Mouse (Mus musculus) mouse embryonic stem cell (cell line): ENCODE data around the gene Slc30a2.
"Not testable (repeated sequence)": the region's sequence is repeated elsewhere in the genome, so short reads cannot be mapped to it uniquely, and the experiment has no call there.

Experiments
- in situ Hi-C, 2 experiments: fragments of 300-500 bp; cut with MboI; formaldehyde crosslinking; loops; 1 replicate in 1 of 2; 3 replicates in 1 of 2; pipeline ENCODE4 v1.14.3; 2019 to 2020; ENCODE audit warnings: low sequenced_read_pairs in 2 of 2, low pct_unique_long_range_greater_than_20kb in 1 of 2, mixed read lengths in 1 of 2; ENCODE audit not compliant: unreplicated experiment in 1 of 2

Slc30a2 gene

DNA sequence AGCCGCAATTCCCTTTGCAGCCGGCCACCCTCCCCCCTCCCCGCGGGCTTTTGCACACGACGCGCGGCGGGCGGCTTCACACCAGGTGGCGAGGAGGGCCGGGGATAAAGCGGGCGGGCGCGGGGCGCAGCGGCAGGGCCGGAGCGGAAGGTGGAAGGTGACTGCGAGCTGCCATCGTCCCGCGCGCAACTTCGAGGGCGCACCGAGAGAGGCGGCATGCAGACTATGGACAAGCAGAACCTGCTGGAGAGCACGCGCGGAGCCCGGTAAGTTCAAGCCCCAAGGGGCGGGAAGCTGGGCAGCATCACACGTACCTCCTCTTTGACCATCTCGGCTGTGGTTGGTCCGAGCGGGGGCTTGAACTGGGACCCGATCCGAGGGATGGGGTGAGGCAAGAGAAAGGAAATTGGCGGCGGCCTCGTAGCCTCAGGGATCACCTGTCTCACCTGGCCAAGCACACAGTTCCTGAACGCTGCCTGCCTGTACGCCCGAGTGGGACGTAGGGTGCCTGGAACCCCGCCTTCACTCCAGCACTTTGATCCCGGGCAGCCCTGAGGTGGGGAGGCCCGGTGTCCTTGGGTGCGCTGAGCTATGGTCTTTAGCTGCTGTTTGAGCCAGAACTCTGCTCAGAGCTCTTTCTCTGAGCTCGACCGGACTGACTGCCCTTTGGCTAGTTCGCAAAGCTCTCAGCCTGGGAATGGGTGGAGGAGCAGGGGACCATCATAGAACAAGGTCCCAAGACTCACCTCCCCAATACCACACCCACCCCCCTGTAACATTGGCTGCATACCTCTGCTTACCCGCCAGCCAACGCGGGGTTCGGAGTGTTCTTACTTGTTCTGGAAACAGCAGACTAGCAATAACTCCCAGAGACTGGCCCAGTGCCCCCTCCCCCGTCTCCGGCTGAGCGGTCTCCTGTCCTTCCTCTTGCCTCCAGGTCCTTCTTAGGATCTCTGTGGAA, at the start of gene Slc30a2:
TSS of gene Slc30a2 (plus strand) at position 111 of the 961 bp plus-strand sequence.
- in situ Hi-C loops = no loop called here

DNA sequence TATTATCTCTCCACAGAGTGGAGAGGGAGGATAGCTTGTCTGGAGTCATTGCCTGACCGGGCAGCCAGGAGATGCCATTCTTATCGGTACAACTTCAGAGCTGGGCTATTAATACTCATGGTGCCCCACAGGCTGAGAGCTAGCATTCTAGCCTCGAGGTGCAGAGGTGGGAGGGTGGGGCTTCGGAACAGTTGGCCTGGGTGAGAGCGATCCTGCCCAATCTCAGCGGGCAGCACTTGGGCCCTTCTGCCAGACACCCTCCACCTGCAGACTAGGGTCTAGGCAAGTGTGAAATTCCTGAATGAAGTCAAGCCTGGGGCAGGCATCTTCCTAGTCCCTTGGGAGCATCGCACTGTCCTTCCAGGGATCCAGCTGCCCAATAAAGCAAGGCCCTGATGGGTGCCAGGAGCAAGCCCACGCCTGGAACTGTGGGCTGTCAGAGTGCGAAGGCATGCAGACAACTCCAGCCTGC, 49.3 kb upstream of the Slc30a2 start:
- in situ Hi-C loops = no loop called here

DNA sequence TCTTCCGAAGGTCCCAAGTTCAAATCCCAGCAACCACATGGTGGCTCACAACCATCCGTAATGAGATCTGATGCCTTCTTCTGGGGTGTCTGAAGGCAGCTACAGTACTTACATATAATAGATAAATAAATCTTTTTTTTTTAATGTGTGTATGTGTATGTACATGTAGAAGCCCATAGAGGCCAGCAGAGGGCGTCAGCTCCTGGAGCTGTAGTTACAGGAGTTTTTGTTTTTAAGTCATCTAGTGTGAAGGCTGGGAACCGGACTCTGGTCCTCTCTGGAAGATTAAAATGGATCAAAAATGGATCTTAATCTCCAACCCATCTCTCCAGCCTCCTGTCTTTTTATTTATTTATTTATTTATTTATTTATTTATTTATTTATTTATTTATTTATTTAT, 46.9 kb upstream of the Slc30a2 start:
- in situ Hi-C loops = not testable (repeated sequence)

DNA sequence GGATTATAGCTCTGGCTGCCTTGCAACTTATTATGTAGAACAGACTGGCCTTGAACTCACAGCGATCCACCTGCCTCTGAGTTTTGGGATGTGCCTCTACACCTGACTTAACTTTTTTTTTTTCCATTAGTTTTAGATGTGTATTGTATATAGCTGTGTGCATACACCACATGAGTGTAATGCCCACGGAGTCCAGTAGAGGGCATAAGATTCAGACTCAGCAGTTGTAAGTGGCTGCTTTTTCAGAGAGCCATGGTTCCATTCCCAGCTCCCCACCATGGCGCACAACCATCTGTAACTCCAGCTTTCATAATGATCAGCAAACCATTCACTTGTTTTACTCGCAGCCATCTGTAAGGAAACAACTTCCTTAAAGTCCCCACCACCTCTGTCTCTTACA, 46.5 kb upstream of the Slc30a2 start:
- in situ Hi-C loops = no loop called here

DNA sequence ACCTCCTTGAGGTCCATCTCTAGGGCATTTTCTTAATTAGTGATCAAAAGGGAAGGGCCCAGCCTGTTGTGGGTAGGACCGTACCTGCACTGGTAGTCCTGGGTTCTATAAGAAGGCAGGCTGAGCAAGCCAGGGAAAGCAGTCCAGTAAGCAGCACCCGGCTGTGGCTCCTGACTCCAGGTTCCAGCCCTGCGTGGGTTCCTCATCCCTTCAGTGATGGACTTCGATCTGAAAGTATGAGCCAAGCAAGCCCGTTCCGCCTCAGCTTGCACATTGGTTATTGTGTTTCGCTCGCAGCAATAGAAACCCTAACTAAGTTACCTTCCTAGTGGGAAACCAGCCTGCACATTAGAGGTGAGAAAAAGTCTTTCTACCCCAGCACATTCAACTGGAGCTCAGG, 45.6 kb upstream of the Slc30a2 start:
- in situ Hi-C loops = no loop called here

DNA sequence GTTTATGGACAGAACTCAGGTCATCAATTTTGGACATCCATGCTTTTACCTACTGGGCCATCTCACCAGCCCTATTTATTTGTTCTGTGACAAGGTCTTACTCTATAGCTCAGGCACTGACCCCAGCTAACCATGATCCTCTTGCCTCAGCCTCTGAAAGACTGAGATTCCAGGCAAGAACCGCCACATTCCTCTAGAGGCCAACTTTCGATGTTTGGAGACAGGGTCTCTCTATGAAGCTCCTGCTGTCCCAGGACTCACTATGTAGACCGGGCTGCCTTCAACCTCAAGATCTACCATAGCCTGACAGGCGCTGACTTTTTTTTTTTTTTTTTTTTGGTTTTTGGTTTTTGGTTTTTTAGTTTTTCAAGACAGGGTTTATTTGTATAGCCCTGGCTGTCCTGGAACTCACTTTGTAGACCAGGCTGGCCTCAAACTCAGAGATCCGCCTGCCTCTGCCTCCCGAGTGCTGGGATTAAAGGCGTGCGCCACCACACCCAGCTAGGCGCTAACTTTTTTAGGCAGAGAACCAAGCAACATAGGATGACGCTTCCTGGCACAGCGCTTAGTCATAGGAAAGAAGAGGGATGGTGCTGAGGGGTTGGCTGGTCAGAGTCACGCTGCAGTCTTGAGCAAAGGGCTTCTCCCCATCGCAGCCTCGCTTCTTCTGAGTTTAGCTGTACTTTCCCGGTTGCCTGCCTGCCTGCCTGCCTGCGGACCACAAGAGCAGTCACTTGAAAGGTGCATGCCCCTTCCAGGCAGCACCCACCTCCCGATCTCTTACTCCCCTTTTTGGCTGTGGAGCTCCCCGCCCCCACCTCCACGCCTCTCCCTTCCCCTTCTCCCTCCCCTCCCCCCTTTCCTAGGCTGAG, 44.1 kb upstream of the Slc30a2 start:
- in situ Hi-C loops = no loop called here

DNA sequence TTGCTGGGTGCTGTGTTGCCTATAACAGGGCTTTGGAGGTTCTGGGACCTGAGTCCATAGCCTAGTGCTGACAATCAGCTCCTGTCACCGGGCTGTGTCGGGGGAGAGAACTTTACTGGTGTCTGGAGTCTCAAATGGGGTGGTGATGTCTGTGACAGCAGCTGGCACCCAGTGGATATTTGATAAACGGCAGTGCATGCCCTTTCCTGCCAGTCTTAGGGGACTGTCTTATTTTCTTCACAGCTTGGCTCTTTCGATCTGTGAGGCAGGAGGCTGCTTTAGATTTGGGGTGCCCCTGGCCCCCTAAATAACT, 43.5 kb upstream of the Slc30a2 start:
- in situ Hi-C loops = no loop called here

DNA sequence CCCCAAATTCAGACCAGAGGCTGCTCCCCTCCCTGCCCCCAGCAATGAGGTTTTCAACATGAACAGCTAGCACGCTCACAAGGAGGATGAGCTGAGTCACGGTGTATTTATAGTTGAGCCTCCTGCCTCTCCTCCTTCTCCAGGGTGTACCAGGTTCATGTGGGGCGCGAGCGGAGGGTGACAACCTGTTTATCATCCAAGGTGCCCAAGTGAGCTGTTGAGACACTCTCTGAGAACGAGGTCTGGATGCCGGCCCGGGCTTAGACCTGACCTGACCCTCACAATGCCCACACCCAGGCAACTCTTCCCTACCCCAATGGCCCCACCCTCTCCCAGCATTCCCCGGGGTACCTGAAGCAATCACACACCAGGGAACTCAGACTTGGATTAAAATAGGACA, 42.7 kb upstream of the Slc30a2 start:
- in situ Hi-C loops = no loop called here

DNA sequence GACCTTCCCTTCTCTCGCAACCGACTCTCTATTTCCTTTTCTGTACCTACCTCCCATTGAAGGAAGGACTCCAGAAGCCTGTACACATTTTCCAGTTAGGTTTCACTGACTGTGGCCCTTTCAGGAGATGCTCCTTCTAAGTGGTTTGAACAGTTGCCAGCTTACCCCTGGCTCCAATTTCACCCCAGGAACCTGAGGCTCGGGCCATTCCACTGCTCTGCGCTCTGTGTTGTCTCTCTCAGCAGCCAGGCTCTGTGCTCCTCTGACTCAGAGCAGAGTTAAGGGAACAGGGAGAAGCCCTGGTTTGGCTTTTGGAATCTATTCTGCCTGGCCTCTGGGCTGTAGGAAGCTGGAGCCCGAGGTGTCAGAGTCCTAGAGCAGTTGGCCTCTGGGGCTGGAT, 40.9 kb upstream of the Slc30a2 start:
- in situ Hi-C loops = no loop called here

DNA sequence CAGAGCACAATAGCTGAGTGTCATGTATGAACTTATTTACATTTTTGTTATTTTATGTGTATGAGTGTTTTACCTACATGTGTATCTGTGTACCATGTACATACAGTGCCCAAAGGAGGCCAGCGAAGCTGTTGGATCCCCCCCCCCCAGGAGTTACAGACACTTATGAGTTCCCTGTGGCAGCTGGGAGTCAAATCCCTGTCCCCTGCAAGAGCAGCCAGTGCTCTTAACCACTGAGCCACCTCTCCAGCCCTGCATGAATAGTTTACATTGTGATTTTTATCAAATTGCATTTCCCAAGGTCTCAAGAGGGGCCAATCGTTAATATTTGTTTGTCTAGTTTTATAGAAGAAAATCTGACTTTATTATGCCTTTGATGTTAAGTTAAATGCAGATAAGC, 36.0 kb upstream of the Slc30a2 start:
- in situ Hi-C loops = loop anchor here in 1 of 2 experiments (5.0 kb wide), 1 partner anchor 85 kb away; no protein-coding TSS in a partner anchor

DNA sequence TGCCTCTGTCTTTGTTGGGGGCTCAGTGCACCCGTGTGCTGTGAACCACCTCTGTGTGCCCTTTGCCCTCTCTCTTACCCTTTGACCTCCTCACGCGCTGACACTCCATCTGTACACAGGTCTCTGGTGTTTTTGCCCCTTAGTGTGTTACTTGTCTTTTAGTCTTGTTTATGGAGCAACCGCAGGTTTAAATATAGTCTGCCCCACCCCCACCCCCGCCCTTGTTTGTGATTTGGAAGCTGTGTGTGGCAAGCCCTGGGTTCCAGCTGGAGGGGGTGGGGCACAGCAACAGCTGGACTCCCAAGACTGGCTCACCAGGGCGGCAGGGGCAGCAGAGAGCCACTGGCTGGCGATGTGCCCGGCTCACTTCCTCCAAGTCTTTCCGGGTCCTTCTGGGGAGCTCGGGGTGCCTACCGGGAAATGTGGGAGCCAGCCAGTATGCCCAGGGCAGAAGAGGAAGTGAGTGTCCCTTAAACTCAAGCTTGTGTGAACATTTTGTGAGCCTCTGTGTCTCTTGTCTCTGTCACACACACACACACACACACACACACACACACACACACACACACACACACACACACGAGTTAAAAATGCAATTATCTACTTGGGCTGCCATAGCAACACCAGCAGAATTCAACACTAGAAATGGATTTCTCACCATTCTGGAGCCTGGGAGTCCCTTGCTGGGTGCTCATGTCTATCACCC, 35.5 kb upstream of the Slc30a2 start:
- in situ Hi-C loops = loop anchor here in 1 of 2 experiments (5.0 kb wide), 1 partner anchor 85 kb away; no protein-coding TSS in a partner anchor

DNA sequence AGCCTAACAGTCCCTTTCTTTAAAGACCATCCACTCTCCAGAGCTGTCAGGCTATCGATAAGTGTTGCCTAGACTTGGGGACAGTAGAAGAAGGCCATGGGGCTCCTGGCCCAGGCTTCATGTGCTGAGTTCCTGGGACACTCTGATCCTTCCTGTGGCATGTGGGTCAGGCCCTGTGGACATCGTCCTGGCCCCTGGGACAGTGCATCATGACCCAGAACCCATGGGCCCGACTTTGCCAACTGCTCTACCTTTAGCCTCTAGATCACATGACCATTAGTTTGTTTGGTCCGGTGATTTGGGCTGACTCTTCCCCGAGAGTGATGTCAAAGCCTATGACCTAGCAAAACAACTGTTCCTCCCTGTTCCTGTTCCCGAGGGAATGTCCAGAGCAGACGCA, 32.9 kb upstream of the Slc30a2 start:
- in situ Hi-C loops = loop anchor here in 1 of 2 experiments (10.0 kb wide), 1 partner anchor 85 kb away; the partner anchor contains the start of gene Pafah2

DNA sequence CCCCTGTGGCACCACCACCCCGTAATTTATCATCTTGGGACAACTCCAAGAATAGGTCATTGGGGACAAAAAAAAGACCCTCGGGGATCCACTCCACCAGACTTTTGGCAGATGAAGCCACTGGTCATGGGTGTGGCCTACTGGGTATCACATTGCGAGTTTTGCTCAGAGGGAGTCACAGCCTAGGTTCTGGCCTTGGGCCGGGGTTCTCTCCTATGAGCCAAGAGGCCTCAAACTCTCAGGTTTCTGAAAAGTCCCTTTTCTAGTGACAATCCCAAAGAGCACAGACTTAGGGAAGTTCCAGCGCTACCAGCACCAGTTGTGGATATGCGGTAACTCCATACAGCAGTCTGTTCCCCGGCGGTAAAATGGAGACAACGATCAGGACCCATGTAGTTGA, 32.3 kb upstream of the Slc30a2 start:
- in situ Hi-C loops = loop anchor here in 1 of 2 experiments (10.0 kb wide), 1 partner anchor 84 kb away; the partner anchor contains the start of gene Pafah2

DNA sequence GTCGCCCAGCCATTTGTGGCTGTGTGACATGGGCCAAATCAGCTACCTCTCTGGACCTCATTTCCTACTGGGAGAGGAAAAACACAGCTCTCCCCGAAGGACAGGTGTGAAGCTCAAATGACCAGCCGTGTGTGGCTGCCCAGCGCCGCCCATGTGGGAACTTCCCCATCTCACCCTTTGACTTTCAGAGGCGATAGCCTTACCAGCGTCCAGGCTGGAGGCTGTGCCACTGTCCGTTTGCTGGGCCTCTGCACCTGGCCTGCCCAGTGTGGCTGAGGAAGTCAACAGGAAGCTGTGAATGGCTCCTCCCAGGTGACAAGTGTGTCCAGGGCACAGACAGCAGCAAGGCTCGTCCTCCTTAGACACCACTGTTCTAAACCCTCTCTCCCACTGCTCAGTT, 31.2 kb upstream of the Slc30a2 start:
- in situ Hi-C loops = loop anchor here in 1 of 2 experiments (10.0 kb wide), 1 partner anchor 83 kb away; the partner anchor contains the start of gene Pafah2

DNA sequence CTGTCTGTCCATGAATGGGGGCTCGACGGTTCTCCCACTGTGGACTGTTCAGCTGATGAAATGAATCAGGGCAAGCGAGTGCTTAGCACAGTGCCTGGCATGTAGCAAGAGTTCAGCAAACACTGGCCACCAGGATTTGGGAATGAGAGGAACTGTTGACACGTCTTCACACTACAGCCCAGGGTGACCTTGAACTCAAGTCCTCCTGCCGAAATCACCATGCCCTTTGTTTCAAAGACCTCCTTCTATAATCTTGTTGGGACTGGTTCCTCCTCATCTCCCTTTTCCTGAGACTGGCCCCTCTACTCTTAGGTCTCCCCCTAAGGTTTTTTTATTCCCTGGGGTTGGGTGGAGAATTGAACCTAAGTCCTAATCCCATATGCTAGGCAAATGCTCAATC, 30.6 kb upstream of the Slc30a2 start:
- in situ Hi-C loops = loop anchor here in 1 of 2 experiments (10.0 kb wide), 1 partner anchor 82 kb away; the partner anchor contains the start of gene Pafah2

DNA sequence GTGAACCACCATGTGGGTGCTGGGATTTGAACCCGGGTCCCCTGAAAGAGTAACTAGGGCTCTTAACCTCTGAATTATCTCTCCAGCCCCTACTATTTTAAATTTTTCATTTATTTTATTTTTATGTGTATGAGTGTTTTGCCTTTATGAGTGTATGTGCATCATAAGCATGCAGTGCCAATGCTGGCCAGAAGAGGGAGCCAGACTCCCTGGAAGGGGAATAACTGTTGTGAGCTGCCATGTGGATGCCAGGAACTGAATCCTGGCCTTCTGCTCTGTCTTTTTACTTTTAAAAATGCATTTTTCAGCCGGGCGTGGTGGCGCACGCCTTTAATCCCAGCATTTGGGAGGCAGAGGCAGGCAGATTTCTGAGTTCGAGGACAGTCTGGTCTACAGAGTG, 30.1 kb upstream of the Slc30a2 start:
- in situ Hi-C loops = loop anchor here in 1 of 2 experiments (10.0 kb wide), 1 partner anchor 82 kb away; the partner anchor contains the start of gene Pafah2

DNA sequence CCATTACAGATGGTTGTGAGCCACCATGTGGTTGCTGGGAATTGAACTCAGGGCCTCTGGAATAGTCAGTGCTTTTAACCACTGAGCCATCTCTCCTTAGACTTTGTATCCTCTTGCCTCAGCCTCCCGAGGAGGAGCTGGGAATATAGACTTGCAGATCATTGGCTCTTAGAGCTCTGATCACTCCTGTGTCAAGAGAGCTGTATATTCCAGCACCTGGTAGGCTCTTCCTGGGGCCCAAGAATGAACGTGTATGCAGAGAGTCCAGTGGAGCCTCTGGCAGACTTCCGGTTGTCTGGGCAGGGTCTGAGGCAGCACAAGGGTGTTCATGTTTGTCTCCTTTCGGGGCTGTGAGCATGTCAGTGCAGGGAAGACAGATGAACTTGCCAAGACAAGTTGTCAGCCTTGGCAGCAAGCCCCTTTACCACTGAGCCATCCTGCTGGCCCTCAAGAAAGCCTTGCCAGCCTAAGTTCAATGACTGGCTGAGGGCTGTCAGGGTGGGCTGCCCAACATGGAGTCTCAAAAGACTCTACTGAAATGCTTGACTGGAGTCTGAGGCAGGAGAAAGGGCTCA, 28.8 kb upstream of the Slc30a2 start:
- in situ Hi-C loops = loop anchor here in 1 of 2 experiments (10.0 kb wide), 1 partner anchor 81 kb away; the partner anchor contains the start of gene Pafah2

DNA sequence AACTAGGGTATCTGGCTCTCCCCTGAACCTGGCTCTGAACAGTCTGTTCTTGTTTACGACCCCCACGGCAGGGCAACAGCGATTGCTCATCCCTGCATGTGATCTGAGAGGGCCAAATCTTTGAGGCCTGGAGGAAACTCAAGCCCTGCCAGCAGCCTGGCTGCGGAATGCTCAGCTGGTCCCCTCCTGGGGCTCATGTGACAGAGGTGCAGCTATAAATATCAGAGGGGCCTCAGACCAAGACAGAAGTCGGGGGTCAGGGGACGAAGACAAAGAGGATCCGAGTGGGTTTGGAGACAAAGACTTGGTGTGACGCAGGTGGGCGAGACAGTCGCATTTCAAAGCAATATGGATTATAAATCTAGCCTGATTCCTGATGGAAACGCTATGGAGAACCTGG, 28.1 kb upstream of the Slc30a2 start, which contains the start of gene Trim63:
TSS of gene Trim63 (plus strand) at position 245 of the 400 bp plus-strand sequence.
- in situ Hi-C loops = loop anchor here in 1 of 2 experiments (10.0 kb wide), 1 partner anchor 80 kb away; the partner anchor contains the start of gene Pafah2
